Mouse (Mus musculus): Measurements from ENCODE around the gene Col28a1.

DNA sequence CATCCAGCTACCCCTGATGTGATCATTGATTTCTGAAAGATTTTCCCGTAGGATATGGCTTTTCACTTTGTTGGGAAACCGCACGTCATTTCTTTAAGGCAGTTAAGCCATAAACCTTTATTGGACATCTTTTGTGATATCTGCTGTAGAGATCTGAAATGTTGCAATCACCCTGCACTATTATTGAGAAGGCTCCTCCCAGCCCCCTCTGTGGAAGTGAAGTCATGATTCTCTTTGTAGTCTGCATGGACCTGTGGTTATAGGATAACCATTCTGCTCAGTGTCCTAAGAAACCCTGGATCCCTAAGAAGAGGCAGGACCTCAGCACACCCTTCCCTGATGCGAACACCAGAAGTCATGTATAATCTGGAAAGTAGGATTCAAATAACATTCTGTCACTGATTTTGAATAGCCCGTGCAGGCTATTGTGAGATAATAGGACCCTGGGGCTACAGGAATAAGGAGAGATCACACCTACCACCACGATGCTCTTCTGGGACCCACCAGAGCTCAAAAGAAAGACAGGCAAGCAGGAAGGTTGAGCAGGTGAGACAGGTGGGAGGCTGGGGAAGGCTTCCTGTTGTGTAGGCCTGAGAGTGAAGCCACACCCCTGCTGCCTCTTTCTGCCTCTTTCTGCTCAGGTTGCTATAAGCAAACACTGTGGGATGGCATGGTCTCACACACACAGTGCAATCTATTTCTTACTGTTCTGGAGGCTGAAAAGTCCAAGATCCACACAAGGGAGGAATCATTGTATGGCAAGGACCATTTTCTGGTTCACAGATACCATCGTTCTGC is 166.9 kb downstream of the Col28a1 start:
- TF ChIP-seq CTCF (IDR thresholded peaks at IDR 0.05; ENCODE audit: borderline replicate concordance, insufficient read depth, low read length) (no peak), POLR2A (IDR thresholded peaks at IDR 0.05; ENCODE audit: low read depth, low read length) (no peak)

Measured in embryonic fibroblast, embryonic 13.5 days (primary cell).